Mouse (Mus musculus) cerebellum, adult 11-12 months (tissue): ENCODE data around the gene Tmem251.

Source experiments
- DNase-seq: peaks from one replicate; pipeline ENCODE4 v3.0.0; 2022

The Tmem251 gene

DNA sequence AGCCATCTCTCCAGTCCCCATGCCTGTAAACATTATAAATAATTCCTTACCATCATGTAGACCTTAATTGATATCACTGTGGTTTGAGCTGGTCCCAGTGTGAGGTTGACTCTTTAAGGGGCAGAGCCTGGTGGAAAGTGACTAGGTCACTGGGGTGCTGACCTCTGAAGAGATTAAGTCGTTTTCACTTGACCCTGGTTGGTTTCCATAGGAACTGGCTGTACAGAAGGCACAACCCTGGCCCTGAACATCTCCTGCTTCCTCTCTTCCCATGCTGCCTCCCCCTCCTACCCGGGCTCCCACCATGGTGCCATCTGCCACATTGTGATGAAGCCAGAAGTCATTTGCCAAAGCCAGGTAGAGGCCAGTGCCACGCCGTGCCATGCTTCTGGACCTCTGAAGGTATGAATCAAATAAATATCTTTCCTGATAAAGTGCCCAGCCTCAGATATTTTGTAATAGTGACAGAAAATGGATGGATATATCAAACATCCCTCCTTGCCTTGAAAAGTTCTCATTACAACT lies 32.6 kb upstream of the Tmem251 start:
- DNase-seq: peak; percentile 95

GRCm38 (mm10) chr12:102713153-102713865 lies 30.3 kb upstream of the Tmem251 start:
- no peak for DNase-seq

DNA sequence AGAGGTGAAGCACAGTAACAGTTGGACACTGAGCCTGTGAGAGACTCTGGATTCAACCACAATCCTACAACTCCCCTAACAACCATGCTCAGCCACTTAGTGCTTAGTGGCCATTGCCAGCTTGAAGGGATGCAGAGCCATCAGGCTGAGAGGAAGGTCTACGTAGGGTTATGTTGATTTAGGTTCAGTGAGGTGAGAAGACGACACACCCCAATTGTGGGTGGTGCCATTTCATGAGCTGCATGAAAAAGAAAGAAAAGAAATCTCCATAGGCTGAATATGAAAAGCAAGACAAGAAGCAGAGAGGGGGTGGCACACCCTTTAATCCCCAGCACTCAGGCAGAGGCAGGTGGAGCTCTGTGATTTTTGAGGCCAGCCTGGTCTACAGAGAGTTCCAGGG lies 29.4 kb upstream of the Tmem251 start:
- no peak for DNase-seq

- DNase-seq: no peak
Measured at GRCm38 (mm10) chr12:102714654-102715395, 28.7 kb upstream of the Tmem251 start.

DNA sequence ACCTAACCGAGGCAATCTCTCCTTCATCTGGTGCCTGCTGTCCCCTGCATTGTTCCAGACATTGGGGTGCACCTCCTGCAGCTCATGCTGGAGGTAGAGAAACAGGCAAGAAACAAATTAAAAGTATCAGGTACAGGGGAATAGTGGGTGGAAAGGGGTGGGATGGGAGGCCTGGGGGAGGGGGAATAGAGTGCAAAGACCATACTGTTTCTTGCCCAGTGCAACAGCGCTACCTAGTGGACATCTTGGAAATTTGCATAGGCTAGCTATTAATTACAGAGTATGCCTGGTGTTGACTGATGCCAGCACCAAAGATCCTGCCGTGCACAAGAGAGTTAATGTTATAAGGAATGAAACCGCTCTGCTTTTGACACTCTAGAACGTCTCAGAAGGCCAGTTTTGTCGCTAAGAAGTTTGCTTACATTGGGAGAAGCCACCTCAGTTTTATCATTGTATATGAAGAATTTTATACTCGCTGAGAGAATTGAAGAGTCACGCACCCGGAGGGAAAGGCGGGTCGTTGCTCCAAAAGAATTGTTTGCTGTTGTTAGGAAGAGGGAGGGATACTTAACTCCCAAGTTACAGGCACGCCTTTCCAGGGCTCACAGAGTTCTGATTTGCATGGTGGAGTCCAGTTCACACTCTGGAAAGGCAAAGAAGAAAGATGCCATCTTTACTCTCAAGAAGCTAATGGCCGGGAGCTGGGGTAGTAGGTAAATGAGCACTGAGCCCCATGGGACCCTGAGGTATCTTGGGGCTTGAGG lies 23.8 kb upstream of the Tmem251 start:
- no peak for DNase-seq

DNA sequence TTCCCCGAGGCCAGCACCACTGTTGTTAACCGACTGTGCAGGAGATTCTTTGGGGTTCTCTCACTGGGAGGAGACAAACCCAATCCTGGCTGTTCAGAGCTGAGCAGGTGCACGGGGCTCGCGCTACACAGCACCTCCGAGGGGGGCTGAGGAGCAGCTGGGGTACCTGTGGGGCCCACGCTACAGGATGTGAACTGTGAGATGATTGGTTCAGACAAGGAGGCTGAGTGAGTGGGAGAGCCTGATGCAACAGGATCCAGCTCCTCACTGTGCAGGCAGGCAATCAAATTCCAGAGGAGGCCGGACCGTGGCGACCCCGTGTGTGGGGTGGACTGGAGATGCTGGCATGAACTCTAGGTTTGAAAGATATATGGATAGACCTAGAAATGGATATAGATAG lies 21.1 kb upstream of the Tmem251 start:
- no peak for DNase-seq

- no peak for DNase-seq
Measured at GRCm38 (mm10) chr12:102722966-102723365, 20.6 kb upstream of the Tmem251 start.

DNA sequence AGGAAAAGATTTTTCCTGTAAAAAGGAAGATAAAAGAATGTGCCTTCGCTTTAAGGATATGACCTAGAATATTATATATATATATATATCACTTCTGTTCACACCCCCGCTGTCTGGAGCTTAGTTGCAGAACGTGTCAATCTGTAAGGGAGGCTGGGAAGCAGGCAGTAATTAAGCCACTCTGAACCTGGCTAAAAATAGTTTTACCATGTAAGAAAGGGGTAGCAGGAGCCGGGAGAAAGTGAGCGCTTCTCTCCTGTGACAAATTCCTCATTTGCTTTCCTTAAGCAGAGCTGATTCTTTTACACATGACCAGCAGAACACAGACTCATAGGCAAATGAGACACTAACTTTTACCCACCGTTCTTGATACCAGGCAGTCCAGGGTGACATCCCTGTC lies 19.7 kb upstream of the Tmem251 start:
- DNase-seq: no peak

- DNase-seq: no peak
Measured at GRCm38 (mm10) chr12:102725146-102725545, 18.4 kb upstream of the Tmem251 start.

DNA sequence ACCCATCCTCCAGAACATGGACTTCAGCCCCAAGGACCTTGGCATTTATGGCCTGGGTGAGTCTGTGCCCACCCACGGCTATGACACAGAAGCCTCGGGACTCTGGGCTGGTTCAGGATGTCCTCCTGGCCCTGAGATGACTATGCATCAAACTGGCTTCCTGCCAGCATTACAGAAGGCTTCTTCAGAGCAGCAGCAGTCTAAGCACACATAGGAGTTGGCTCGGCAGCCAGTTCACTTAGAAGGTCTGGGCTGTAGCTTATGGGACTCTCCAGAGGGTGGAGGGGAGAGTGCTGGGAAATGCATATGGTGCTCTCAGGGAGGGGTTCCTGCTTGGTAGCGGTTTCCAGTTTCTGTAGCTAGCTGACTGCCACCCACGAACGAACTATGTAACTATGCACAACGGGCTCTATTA lies 17.8 kb upstream of the Tmem251 start:
- DNase-seq: no peak

GRCm38 (mm10) chr12:102729855-102730797 lies 13.4 kb upstream of the Tmem251 start:
- peak; percentile 81 for DNase-seq

GRCm38 (mm10) chr12:102730798-102731619 lies 12.6 kb upstream of the Tmem251 start:
- DNase-seq: no peak

DNA sequence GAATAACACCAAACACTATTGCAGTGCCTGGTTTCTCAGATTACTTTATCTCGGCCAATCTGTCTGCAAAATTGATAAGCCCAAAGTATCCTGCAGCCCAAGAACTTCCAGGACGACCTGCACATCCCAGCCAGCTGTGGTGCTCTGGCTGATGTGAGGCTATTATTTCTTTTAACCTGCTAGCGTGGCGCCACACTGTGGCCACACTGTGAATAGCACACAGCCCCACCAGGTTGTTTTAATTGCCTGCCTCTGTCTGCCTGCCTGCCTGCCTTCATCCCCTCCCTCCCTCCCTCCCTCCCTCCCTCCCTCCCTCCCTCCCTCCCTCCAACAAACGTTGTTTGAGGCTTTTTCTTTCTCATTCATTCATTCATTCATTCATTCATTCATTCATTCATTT lies 10.2 kb upstream of the Tmem251 start:
- DNase-seq: no peak

DNA sequence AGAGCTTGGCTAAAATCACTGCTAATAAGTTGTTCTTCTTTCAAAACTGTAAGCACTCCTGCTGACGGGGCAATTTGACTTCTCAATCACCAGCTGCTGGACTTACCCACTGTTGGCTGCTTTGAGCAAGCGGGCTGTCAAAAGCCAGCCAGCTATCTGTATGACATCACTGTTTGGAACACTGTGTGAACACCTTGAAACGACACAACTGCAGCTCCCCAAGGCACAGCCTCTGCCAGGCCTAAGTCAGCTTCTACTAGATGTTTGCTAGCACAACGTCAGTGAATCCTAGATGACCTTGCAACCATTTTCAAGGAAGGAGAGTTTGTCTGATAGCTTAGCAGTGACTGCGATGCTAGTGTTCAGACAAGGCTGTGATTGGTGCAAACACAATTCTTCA lies 4.5 kb upstream of the Tmem251 start:
- DNase-seq: no peak

- DNase-seq: no peak
Measured at GRCm38 (mm10) chr12:102740285-102740684, 3.3 kb upstream of the Tmem251 start.

DNA sequence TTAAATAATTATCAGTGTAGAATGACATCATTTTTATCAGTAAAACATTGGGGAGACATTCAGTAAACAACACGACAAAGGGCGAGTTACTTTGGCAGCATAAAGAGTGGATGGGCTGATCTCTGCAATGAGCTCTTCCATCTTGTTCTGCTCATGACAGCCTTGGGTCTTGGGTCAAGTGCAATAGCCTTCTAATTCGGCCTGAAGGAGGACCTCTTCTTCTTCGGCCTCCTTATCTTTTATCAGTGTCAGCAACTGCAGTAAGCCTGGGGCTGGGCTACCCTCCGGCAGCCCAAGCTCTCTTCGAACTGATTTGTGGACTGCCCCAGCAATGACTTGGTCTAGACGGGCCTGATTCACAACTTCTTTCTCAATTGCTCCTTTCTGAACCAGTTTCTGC lies 1.5 kb upstream of the Tmem251 start:
- DNase-seq: no peak

DNA sequence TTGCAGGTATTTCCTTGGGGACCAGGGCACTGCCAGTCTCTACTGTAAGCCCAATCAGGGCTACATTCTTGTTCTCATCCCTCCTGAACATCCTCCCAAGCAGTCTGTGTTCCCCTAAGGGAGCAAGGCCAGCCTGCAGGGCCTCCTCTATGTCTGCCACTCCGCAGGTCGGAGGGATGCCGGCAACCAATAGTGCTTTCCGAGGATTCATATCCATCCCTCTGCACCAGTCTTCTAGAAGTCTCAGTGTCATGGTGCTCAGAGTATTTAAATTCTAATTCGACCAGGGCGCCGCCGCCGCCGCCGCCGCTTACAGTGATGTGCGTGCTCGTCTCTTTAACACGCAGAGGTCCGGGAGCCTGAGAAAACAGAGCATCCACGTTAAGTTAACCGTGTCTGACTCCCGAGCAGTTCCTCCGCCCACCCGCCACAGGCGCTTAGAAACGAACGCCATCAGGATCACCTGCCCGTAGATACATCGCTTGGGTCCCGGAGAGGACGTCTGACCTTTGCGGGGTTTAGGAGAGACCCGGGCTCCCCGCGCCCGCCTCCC lies 450 bp upstream of the Tmem251 start:
- DNase-seq: no peak

DNA sequence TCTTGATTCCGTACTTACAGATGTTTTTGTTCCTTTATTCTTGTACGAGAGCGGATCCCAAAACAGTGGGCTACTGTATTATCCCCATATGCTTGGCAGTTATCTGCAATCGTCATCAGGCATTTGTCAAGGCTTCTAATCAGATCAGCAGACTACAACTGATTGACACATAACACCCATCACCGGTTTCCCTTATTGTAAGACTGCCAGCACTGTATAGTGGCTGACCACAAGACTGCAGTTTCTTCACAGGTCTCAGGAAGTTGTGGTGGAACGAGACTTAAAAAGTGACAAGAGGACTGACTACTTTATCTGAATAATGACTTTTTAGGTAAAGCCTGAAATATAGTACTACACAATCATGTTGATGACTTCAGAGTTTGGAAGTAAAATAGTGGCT lies 1.3 kb downstream of the Tmem251 start:
- DNase-seq: no peak

DNA sequence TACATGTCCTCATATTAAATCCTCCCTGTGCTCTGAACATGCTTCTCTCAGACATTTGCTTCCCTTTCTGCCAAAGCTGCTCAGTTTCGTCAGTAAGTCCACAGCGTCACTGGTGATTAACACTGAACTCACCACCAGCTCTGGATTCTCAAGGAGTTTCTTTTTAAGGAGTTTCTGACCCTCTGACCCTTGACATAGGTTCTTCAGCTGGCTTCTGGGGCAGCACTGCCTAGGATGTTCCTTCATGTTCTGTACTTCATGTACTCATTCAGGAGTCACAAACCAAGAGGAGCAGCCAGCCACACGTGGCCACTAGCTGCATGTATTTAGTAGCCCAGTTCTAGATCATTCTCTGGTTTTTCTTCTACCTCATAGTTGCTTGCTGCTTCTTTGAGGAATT lies 4.7 kb downstream of the Tmem251 start:
- no peak for DNase-seq

- DNase-seq: peak; percentile 51
Measured at GRCm38 (mm10) chr12:102756304-102756703, 12.7 kb downstream of the Tmem251 start.

DNA sequence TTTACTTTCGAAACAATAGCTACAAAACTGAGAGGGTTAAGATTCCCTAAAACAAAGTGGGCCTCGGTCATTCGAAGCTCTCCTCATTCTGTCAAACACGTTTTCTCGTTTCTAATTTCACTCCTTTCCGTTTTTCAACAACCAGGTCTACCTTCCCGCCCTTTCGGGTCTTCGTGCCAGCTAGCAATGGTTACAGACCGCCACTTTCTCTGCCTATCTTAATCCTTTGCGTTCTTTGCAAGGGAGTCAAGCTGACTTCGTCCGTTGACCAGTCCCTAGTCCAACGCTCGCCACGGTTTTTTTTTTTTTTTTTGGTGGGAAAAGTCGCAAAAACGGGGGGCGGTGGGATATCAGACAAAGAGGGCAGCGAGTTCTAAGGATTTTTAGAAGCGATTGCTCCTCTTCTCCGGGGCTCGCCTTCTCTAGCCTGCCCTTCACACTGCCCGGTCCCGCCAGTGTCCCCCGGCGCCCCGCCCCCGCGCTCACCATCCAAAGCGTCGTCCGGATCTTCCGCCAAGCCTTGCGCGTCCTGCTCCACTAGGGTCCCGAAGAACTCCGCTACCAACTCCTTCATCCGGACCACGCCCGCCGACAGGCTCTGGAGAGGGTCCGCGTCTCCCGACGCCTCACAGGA lies 13.6 kb downstream of the Tmem251 start:
- DNase-seq: no peak
